Mouse (Mus musculus) left cerebral cortex, adult 8-10 months (tissue): Measurements from ENCODE around the gene Cnn2. TPM values are rescaled to one million over a fixed set of nuclear protein-coding genes. Genes with fewer than 3 reads are reported as not detected.

Experiments
- DNase-seq, 2 experiments: peaks; one replicate each; pipeline ENCODE4 v3.0.0; 2022; ENCODE audit warnings: low spot score in 2 of 2
- total RNA-seq, 4 experiments: library from RNA; stranded (reverse); gene quantifications; 2 replicates each; pipeline ENCODE4 v1.2.4; 2022

The Cnn2 gene
- total RNA-seq, 4 experiments from 2014 or later = 5.4 to 6.7 (median 6.3) TPM

DNA sequence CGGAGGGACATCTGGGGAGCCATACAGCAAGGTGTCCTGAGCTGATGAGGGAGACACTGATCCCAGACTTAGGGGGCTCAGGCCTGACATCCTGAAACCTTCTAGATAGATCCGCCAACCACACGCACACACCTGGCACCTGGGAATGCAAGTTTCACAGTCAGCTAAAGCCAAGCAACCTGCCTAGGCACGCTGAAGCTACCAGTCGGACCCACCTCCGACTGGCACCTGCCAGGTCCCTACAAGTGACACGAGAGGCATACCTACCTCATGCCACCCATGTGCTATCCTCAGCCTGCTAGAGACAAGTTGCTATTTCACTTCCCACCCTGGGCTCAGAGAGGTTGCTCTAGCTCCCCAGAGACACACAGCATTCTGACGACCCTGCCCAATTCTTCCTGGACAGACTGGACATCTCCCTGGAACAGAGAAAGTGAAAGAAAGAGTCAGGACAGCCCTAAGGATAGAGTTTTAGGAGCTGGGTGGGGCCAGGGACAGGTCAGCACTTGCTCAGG is 945 bp downstream of the Cnn2 start:
- DNase-seq = no peak

DNA sequence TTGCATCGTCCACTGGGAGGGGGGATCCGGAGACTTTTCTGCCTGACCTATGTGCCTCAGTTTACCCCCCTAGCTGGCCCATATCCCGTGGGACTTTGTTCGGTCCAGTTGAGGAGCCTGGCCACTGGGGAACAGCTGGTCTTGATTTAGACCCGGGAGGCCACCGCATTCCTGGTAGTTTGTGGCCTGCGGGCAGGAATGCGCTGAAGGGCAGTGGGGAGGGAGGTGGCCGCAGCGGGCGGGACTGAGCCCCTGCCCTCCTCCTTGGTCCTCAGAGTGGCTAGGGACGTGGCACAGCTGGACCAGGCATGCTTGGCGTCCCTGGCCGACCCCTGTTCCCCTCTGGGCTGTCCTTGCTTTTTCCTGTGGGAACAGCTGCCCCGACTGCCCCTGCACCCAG is 1.5 kb downstream of the Cnn2 start:
- no peak for DNase-seq

DNA sequence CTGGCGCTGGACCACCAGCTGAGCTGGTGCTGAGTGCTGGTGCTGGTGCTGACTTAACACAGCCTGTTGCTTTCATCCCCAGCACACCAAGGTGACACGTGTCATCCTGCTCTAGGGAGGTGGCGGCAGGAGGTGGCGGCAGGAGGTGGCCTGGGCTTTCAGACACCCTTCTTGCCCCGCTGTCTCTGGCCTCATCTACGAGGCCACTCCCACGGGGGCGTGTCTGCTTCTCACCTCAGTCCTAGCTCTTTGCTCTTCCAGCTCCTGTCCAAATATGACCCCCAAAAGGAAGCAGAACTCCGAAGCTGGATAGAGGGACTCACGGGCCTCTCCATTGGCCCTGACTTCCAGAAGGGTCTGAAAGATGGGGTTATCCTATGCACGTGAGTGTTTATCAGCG is 2.7 kb downstream of the Cnn2 start:
- no peak for DNase-seq

DNA sequence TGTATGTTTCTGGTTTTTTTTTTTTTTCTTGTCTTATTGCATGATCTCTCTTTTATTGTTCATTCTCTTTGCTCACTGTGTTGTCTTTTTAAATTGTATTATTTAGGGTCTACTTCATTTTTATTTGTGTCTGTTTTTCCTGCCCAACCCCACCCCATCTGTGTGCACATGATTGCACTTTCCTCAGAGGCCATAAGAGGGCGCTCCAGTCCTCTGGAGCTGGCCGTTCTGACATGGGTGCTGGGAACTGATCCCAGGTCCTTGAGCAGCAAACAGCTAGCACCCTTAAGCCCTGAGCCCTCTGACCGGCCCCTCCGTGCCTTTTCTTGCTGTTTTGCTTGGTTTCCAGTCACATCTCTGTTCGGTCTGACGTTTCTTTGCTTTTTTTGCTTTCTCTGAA is 3.2 kb downstream of the Cnn2 start:
- no peak for DNase-seq

DNA sequence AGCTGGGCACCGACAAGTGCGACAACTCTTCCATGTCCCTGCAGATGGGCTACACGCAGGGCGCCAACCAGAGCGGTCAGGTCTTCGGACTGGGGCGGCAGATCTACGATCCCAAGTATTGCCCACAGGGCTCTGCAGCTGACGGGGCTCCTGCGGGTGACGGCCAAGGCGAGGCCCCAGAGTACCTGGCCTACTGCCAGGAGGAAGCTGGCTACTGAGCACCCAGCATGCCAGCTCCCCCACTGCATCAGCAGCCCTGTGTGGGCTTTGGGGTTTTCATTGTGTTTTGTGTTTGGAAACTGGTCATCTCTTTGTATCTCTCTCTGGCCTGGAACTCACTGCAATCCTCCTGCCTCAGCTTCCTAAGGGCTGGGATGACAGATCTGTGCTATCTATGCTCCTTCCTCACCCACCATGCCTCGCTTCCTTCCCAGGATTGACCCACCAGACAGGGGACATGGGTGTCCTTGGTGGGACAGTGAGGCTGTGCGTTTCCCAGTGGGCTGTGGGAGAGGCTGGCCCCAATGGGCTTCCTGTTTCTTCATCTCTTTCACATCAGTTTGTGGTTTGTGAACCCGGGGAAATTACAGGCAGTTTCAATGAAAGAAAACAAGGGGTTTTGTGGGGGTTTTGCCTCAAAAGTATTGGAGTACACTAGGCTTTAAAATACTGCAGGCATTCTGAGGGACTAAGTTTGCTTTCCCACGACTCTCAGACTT is 6.2 kb downstream of the Cnn2 start:
- no peak for DNase-seq

DNA sequence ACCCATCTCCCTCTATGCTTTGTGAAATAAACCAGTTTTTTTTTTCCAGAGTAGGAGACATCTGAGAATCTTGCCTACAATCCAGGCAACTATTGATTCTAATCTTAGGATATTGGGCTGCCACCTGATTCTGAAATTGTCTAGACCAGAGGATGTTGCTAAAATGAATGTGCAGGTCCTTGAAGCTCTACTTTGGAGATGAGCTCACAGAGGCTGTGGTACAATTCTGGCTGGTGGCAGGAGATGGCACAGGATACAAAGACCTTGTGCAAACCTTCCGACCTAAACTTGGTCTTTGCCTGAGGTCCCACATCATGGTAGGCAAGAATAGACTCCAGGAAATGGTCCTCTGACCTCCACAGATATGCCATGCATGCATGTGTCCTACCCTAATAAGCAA is 7.3 kb downstream of the Cnn2 start:
- DNase-seq = no peak

DNA sequence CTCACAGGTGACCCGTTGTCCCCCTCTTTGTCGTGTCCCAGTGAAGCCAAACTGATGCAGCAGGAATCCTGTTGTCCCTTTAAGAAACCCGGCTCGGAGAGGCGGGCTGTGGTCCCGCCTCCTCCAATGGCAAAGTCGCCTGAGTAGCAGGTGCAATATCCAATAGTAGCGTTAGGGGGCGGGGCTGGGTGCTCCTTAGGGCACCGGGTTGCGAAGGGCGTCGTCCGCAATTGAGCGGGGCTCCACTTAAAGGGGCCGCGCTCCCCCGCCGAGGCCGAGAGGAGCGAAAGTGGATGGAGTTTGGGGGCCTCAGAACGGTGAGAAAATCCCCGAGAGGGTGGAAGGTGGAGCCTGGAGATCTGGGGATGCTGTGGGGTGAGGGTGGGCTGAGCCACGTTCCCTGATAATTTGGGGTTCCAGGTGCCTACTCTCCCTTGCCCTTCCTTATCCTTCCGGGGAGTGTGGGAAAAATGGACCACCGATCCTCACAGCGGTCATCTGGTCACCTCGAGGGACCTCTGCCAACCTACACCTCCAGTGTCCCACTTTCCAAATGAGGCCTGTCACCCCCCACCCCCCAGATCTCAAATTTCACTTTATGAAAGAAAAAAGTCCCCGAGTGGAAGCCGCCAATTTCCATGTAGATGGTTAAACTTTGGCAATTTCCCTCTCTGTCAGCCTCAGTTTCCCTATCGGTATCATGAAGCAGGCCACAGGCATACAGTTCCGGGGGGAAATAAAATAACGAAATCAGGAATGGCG is 8.1 kb downstream of the Cnn2 start, which contains the start of gene Abca7:
Gene Abca7, plus strand, starts transcription at position 223 of the 762 bp plus-strand sequence.
- peak; percentile 90 to 94 for DNase-seq

DNA sequence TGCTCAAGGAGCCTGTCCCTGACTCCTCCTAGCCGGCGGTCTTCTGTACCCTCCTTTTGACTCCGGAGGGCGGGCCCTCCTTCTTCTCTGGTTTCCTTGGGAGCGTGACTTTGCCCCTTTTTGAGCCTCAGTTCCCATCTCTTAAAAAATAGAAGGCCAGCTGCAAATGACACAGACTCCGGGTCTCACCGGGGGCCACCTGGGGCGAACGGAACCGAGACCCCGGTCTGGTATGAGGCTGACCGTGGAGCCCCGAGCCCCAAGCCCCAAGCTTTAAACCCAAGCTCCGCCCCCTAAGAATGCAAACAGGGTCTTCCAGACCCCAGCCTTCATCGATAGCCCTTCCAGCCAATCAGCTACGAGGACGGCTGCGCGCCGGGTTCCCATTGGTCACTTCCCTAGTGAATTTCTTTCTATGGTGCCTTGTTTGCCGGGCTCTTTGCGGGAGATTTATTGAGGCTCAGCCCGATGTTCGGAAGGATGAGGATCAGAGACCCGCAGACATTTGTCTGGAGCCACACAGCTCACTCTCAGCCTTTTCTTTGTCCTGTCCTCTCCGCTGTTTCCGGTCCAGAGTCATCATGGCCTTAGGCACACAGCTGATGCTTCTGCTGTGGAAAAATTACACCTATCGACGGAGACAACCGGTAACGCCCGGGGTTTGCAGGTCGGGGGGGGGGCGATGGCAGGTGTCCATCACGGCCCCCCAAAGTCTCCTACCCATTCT is 8.8 kb downstream of the Cnn2 start:
- no peak for DNase-seq

DNA sequence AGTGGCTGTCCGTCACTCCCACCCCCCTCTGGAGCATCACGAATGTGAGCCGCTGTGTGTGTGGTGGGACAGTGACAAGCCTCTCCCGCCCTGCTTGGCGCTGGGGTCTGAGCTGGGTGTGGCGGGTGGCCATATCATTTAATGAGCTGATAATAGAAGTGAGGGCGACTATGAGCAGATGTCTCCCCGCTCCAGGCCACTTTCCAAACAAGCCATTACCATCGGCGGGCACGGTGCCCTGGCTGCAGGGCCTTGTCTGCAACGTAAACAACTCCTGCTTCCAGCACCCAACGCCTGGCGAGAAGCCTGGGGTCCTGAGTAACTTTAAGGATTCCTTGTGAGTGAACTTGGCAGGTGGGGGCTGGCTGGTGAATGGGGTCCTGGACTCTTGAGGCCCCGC is 9.4 kb downstream of the Cnn2 start:
- no peak for DNase-seq

DNA sequence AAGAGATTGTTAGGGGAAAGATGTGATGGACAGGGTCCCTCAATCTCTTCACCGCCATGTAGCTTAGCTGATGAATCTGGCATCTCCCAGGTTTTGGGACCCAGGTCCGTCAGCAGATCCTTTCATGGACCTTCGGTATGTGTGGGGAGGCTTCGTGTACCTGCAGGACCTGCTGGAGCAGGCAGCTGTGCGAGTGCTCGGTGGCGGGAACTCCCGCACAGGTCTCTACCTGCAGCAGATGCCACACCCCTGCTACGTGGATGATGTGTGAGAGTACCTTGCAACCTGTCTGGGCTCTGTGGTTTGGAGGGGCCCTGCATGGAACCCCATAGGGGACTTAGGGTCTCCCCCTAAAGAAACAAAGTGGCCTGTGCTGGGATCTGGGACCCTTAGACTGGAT is 13.6 kb downstream of the Cnn2 start:
- no peak for DNase-seq

DNA sequence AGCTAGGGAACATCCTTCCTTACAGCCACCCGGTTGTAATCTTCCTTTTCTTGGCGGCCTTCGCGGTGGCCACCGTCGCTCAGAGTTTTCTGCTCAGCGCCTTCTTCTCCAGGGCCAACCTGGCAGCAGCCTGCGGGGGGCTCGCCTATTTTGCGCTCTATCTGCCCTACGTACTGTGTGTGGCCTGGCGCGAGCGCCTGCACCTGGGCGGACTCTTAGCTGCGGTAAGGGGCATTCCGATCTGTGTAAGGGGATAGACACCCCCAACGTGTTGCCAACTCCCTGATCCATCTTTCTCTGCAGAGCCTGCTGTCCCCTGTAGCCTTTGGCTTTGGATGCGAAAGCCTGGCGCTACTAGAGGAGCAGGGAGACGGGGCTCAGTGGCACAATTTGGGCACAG is 14.4 kb downstream of the Cnn2 start:
- DNase-seq = no peak

DNA sequence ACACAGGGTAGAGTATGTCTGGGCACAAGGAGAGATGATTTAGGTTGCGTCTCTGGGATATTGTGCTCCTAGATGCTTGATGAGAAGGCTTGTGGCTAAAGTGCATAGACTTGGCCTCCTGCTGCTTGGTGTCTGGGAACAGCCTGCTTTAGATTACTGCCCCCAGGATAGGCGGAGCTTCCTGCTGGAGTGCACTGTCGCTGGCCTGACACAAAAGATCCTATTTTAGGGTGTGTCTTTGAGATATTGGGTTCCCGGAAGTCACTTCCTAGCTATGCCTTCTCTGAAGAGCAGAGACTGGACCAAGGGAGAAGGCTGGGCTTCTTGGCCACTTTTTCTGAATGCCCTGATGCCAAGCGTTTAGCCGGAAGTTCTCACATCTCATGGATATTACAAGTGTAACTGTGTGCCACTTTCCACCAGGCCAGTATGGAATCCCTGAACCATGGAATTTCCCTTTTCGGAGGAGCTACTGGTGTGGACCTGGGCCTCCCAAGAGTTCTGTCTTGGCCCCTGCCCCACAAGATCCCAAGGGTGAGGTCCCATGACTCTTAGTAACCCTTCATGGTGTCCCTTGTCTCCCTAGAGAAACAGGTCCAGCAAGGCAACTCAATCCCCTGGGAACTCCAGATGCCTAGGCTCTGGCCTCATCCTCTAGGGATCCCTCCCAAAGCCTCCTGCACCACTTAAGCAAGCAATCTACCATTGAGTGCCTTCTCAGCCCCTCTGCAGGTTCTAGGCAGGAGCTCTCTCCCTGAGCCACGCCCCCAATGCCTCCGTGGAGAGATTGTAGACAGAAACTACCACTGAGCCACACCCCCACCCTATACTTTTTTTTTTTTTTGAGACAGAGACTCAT is 15.2 kb downstream of the Cnn2 start:
- no peak for DNase-seq

DNA sequence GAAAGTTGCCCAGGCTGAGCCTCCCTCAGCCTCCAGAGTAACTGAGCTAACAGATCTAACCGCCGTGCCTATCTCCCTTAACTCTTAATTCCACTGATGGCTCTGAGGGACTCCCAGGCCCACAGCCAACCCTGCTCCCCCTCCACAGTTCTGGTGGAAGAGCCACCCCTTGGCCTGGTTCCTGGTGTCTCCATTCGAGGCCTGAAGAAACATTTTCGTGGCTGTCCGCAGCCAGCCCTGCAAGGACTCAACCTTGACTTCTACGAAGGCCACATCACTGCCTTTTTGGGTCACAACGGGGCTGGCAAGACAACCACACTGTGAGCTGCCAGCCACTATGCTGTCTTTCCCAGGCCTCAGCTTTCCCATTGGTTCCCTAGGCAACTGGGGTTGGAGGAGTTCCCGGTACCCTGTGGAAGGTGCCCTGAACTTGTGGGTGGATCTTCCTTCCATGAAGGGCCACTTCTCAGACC is 15.9 kb downstream of the Cnn2 start:
- no peak for DNase-seq

DNA sequence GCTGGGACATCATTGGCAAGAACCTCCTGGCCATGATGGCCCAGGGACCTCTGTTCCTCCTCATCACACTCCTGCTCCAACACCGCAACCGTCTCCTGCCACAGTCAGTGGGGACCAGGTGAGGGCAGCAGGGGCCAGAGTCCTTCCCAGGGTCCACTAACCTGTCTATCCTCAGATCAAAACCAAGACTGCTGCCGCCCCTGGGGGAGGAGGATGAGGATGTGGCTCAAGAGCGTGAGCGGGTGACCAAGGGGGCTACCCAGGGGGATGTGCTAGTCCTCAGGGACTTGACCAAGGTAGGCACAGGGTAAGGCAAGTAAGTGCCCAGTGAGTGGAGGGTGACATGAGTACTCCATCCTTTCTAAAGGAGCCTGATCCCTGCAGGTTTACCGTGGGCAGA is 23.4 kb downstream of the Cnn2 start:
- no peak for DNase-seq

DNA sequence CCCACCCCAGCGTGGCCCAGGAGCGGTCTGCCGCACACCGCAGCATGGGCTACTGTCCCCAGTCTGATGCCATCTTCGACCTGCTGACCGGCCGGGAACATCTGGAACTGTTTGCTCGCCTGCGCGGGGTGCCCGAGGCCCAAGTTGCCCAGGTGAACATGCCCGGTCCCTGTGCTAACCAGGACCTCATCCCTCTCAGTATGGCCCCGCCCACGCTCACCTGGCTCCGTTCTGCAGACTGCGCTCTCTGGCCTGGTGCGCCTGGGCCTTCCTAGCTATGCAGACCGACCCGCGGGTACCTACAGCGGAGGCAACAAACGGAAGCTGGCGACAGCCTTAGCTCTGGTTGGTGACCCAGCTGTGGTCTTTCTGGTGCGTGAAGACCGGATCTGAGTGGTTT is 25.2 kb downstream of the Cnn2 start:
- DNase-seq = no peak

DNA sequence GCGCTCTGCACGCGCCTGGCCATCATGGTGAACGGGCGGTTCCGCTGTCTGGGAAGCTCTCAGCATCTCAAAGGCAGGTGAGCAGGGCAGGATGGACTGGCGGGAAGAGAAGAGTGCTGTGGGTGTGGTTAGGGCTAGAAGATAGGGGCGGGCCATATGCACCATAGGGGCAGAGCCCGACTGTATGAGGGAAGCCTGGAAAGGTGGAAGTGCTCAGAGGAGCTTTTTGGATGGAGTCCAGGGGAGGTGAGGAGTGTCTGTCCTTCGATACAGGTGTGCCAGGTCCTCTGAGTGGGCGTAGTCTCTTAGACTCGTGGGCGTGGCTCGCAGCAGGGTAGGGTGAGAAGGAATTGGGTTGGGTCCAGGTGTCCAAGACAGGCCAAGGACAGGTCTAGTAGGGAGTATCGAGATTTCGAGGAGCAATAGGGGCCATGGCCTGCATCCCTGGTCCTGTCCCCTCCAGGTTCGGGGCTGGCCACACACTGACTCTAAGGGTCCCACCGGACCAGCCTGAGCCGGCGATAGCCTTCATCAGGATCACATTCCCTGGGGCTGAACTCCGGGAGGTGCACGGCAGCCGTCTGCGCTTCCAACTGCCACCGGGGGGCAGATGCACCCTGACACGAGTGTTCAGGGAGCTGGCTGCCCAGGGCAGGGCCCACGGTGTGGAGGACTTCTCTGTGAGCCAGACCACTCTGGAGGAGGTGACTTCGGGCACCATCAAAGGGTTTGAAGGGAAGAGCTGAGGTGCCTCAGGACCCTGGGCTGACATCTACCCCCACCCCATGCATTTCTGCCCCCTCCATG is 26.3 kb downstream of the Cnn2 start:
- no peak for DNase-seq

DNA sequence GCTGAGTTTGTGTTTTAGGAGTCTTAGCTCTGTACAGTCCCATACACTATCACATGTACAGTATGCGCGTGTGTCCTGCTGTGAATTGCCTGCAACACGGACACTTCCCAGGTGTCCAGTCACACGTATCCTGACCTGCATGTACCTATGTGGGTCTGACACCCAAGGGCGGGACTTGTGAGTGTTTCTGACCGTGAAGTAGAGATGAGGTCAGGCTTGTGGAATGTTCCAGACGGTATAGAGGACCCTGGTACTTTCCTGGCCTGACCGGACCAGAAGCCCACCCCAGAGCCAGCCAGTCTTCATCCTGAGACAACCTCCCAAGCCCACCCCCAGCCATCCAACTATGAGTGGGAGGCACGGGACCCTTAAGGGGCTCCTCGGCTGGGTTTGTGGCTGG is 27.2 kb downstream of the Cnn2 start:
- DNase-seq = no peak

DNA sequence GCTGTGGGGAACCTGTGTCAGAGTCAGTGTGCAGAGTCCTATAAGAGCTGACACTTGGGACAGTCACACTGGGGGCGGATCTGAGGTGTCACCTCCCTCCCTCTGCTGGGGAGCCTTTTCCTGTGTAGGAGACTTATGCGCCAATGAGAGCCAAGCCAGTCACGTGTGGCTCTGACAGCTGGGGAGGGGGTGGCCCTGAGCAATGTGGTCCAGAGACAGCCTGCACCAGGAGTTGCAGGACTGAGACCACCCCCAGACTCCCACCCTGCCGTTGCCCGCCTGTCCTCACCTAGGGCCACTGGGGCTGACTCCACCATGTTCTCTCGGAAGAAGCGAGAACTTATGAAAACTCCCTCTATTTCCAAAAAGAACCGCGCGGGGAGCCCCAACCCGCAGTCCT is 28.1 kb downstream of the Cnn2 start, which contains the start of gene Arhgap45:
Gene Arhgap45, plus strand, starts transcription at position 143 of the 400 bp plus-strand sequence.
- no peak for DNase-seq

DNA sequence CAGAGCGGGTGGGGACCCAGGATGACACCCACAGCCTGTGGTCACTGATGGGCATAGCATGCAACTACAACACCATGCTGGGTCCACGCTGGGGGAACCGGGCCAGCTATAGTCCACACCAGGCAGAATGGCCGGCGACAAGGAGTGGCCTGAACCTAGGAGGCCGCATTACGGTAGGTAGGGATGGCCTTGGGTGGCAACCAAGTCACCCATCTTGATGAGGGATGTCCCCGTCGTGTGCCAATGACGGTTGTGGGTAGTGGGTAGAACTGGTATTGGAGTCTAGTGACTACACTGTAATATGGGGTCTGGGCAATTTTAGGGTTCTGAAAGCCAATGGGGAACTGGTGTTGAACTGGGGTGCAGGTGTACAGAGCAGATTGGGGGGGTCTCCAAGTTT is 28.5 kb downstream of the Cnn2 start:
- DNase-seq = no peak

DNA sequence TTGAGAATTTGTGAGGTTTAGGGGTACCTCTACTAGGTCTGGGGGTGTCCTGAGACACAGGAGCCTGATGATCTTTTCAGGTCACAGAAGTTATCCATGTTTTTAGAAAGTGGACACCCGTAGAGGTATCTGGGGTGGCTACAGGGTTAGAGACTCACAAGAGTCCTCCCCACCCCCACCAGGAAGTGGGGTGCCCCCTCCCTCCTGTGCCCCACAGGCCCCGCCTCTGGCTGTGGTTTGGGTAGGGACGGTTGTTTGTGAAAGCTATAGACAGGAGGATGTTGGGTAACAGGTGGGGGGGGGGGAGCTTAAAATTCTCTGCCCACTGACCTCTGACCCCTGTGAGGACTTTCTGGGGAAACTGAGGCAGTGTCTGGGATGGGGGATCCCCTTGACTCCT is 29.0 kb downstream of the Cnn2 start:
- DNase-seq = no peak
